Mouse (Mus musculus): Measurements from ENCODE around the gene Zfand3.

- TF ChIP-seq POLR2A (IDR thresholded peaks at IDR 0.05; ENCODE audit: low read depth, low read length) (no peak), CTCF (IDR thresholded peaks at IDR 0.05; ENCODE audit: borderline replicate concordance, insufficient read depth, low read length) (no peak)
Measured at GRCm38 (mm10) chr17:30122278-30122677, 117.7 kb downstream of the Zfand3 start.
